Mouse (Mus musculus) hindbrain, embryonic 14.5 days (tissue): ENCODE measurements around the gene Agpat2. TPM values are rescaled to one million over a fixed set of nuclear protein-coding genes. Genes with fewer than 3 reads are reported as not detected.

Experiments used
- ATAC-seq: fragments of 200-750 bp; cut with Nextera tagmentation; 2 replicates; pipeline ENCODE4 v1.8.0; 2017; ENCODE audit warnings: moderate number of reproducible peaks, mild to moderate bottlenecking, moderate TSS enrichment, moderate library complexity; ENCODE audit not compliant: low FRiP score
- DNase-seq: peaks from one replicate; pipeline ENCODE4 v3.0.0-alpha.2; 2015; ENCODE audit warnings: low spot score
- H3K27ac ChIP-seq: fragments of 300-500 bp; sonication (generic); 2 replicates; pipeline ENCODE4 v1.5.1; 2014; ENCODE audit warnings: mild to moderate bottlenecking, moderate library complexity
- H3K27me3 ChIP-seq: fragments of 300-500 bp; sonication (generic); 2 replicates; pipeline ENCODE4 v1.6.1; 2014; ENCODE audit warnings: mild to moderate bottlenecking, low read length, mixed read lengths; ENCODE audit not compliant: control insufficient read depth, insufficient read depth
- H3K36me3 ChIP-seq: fragments of 300-500 bp; sonication (generic); replicated peaks from 2 replicates; pipeline ENCODE4 v1.6.1; 2014; ENCODE audit not compliant: control insufficient read depth, insufficient read depth
- H3K4me1 ChIP-seq: fragments of 300-500 bp; sonication (generic); replicated peaks from 2 replicates; pipeline ENCODE4 v1.6.1; 2014; ENCODE audit warnings: antibody characterized with exemption, low read length, mixed read lengths; ENCODE audit not compliant: control insufficient read depth, insufficient read depth
- H3K4me2 ChIP-seq: fragments of 300-500 bp; sonication (generic); replicated peaks from 2 replicates; pipeline ENCODE4 v1.6.1; 2014; ENCODE audit warnings: mild to moderate bottlenecking, moderate library complexity
- H3K4me3 ChIP-seq: fragments of 300-500 bp; sonication (generic); replicated peaks from 2 replicates; pipeline ENCODE4 v1.5.1; 2014; ENCODE audit warnings: mild to moderate bottlenecking, low read length
- H3K9ac ChIP-seq: fragments of 300-500 bp; sonication (generic); 2 replicates; pipeline ENCODE4 v1.6.1; 2014
- H3K9me3 ChIP-seq: fragments of 300-500 bp; sonication (generic); 2 replicates; pipeline ENCODE4 v1.6.1; 2016; ENCODE audit warnings: low read length; ENCODE audit not compliant: control insufficient read depth
- WGBS: fragments of 180-500 bp; shearing (Covaris S2); extraction: QIAGEN DNeasy Blood & Tissue Kit; methylation state at CpG from one replicate; pipeline ENCODE4 v1.1.7; 2014; 5-methylcytosine and 5-hydroxymethylcytosine counted together
- polyA plus RNA-seq: library from polyadenylated mRNA; unstranded; fragments of >200 nt; fragmentation: Nextera tagmentation; extraction: Ambion mirVana; gene quantifications from 2 replicates; pipeline ENCODE4 v1.2.1, GENCODE M21; 2014

The Agpat2 gene
- polyA plus RNA-seq, 1 experiment from 2014 or later: 6.6 TPM

- ATAC-seq: no peak
- Histone ChIP-seq H3K9me3 (no peaks in the 10 kb centered on the region), H3K36me3 (no peaks in the 10 kb centered on the region), H3K9ac (no peak overlapping the region), H3K27me3 (no peaks in the 10 kb centered on the region), H3K4me2 (no peak overlapping the region), H3K4me3 (no peak overlapping the region), H3K27ac (no peak overlapping the region), H3K4me1 (0 out of 2 replicates have a peak, but pooled peaks cover 4% of the 10 kb centered on the region)
- no peak for DNase-seq
Measured at GRCm38 (mm10) chr2:26611896-26612295, 7.7 kb upstream of the Agpat2 start.

GRCm38 (mm10) chr2:26611054-26611453, 6.8 kb upstream of the Agpat2 start:
- Histone ChIP-seq H3K36me3 (no peaks in the 10 kb centered on the region), H3K4me2 (no peak overlapping the region), H3K27ac (no peak overlapping the region), H3K4me3 (no peak overlapping the region), H3K9me3 (no peaks in the 10 kb centered on the region), H3K9ac (no peak overlapping the region), H3K4me1 (0 out of 2 replicates have a peak, but pooled peaks cover 5% of the 10 kb centered on the region), H3K27me3 (no peaks in the 10 kb centered on the region; the same call in 1 of the 2 replicates)
- no peak for DNase-seq
- ATAC-seq: no peak

DNA sequence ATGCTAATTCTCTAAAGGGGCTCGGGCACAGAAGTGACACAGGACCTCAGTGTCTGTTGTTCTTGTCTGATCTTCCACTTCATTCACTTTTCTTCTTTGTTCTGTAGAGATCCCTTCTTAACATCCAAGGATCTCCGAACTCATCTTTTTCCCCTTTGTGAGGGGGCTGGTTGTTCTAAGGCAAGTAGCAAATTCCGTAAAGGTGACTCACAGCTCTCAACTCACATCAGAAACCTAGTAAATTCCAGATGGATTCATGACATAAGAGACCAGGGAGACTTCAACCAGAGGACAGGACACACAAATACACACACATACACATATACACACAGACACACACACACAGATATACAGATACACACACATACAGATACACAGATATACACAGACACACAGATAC, 6.3 kb upstream of the Agpat2 start:
- WGBS: 76% methylated on average over 3 of the region's 3 CpGs
- Histone ChIP-seq H3K27ac (no peak overlapping the region), H3K4me3 (no peak overlapping the region), H3K4me1 (0 out of 2 replicates have a peak, but pooled peaks cover 5% of the 10 kb centered on the region), H3K27me3 (no peaks in the 10 kb centered on the region; the same call in 1 of the 2 replicates), H3K9ac (no peak overlapping the region), H3K4me2 (no peak overlapping the region), H3K36me3 (no peaks in the 10 kb centered on the region), H3K9me3 (no peaks in the 10 kb centered on the region)
- DNase-seq: no peak
- ATAC-seq: no peak

DNA sequence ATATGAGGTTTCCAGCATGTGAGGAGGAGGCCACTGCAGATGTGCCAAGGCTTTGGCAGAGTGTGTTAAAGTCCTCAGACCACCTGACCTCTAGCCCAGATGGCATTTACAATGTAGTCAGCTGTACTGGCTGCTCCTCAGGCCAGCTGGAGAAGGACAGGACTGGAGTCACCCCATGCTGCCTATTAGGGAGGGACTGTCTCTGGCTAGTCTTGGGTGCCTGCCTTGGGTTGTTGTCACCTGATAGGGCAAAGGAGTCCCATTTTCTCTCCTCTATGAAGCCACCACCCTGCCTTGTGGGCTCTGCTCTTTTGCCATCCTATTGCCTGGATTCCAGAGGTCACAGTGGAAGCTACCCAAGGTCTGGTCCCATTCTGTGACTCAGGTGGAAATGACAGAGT, 5.0 kb upstream of the Agpat2 start:
- no peak overlapping the region for H3K9ac ChIP-seq
- H3K4me3 ChIP-seq: no peak overlapping the region
- no peaks in the 10 kb centered on the region for H3K9me3 ChIP-seq
- peaks cover 9% of the 10 kb centered on the region; the same call in 1 of the 2 replicates for H3K4me1 ChIP-seq
- H3K27me3 ChIP-seq: peaks cover 7% of the 10 kb centered on the region
- H3K36me3 ChIP-seq: no peaks in the 10 kb centered on the region
- DNase-seq (no peak), ATAC-seq (no peak)
- H3K4me2 ChIP-seq: no peak overlapping the region
- H3K27ac ChIP-seq: no peak overlapping the region

- no peak overlapping the region for H3K4me3 ChIP-seq
- no peak for DNase-seq
Measured at GRCm38 (mm10) chr2:26608781-26609180, 4.6 kb upstream of the Agpat2 start.

GRCm38 (mm10) chr2:26607056-26607910, 3.1 kb upstream of the Agpat2 start:
- ATAC-seq (no peak), DNase-seq (no peak)
- H3K9ac ChIP-seq: no peak overlapping the region
- no peak overlapping the region for H3K4me2 ChIP-seq
- H3K9me3 ChIP-seq: no peaks in the 10 kb centered on the region
- H3K36me3 ChIP-seq: no peaks in the 10 kb centered on the region
- 53% methylated on average over 6 of the region's 6 CpGs for WGBS
- no peak overlapping the region for H3K27ac ChIP-seq
- H3K4me1 ChIP-seq: peaks cover 12% of the 10 kb centered on the region
- H3K4me3 ChIP-seq: no peak overlapping the region
- H3K27me3 ChIP-seq: peaks cover 27% of the 10 kb centered on the region

More at GRCm38 (mm10) chr2:26608781-26609180, 4.6 kb upstream of the Agpat2 start:
- H3K27ac ChIP-seq: no peak overlapping the region
- H3K4me2 ChIP-seq: no peak overlapping the region
- H3K27me3 ChIP-seq: peaks cover 12% of the 10 kb centered on the region
- H3K9ac ChIP-seq: no peak overlapping the region
- ATAC-seq: no peak
- no peaks in the 10 kb centered on the region for H3K9me3 ChIP-seq
- H3K4me1 ChIP-seq: peaks cover 12% of the 10 kb centered on the region
- H3K36me3 ChIP-seq: no peaks in the 10 kb centered on the region

DNA sequence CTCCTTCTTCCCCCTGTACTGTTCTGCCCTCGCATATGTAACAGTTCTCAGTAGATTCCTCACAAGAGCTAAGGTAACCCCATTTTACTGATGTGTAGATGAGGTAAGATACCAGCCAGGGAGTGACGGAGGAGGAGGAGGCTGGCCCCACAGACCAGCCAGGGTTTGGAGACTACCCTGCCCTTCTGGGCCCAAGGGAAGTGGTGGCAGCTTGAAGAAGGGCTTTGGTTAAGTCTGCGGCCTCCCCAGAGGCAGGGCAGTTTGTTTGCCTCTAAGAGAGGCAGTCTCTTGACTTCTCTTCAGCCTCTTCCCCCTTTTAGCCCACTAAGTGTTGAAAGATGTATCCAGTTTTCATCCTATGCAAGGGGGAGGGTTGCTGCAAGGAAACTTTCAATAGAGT, 2.4 kb upstream of the Agpat2 start:
- ATAC-seq (no peak), DNase-seq (no peak)
- Histone ChIP-seq H3K4me2 (no peak overlapping the region), H3K9me3 (no peaks in the 10 kb centered on the region), H3K27me3 (peaks cover 28% of the 10 kb centered on the region), H3K4me1 (peaks cover 12% of the 10 kb centered on the region), H3K27ac (no peak overlapping the region), H3K4me3 (no peak overlapping the region), H3K36me3 (no peaks in the 10 kb centered on the region), H3K9ac (no peak overlapping the region)
- 74% methylated on average over 3 of the region's 3 CpGs for WGBS

- Histone ChIP-seq H3K4me2 (no peak overlapping the region), H3K36me3 (no peaks in the 10 kb centered on the region), H3K4me1 (peaks cover 12% of the 10 kb centered on the region), H3K9me3 (no peaks in the 10 kb centered on the region), H3K9ac (no peak overlapping the region), H3K27me3 (peaks cover 28% of the 10 kb centered on the region), H3K4me3 (no peak overlapping the region), H3K27ac (no peak overlapping the region)
- ATAC-seq: no peak
- 84% methylated on average over 8 of the region's 8 CpGs for WGBS
- DNase-seq: no peak
Measured at GRCm38 (mm10) chr2:26605331-26605730, 1.1 kb upstream of the Agpat2 start.

GRCm38 (mm10) chr2:26603159-26603558, 1.1 kb downstream of the Agpat2 start:
- Histone ChIP-seq H3K9me3 (no peaks in the 10 kb centered on the region), H3K4me1 (peaks cover 12% of the 10 kb centered on the region), H3K4me2 (peak overlapping the region; percentile 71), H3K27me3 (peaks cover 28% of the 10 kb centered on the region), H3K36me3 (no peaks in the 10 kb centered on the region), H3K27ac (no peak overlapping the region), H3K4me3 (peak overlapping the region; percentile 52), H3K9ac (peak overlapping the region; percentile 58)
- DNase-seq (no peak), ATAC-seq (no peak)
- 27% methylated on average over 6 of the region's 6 CpGs for WGBS
